10 mouse cellular contexts compared by ENCODE assay signal in genomic region chr12:100228041-100228725, GRCm38 (mm10). TPM values are rescaled to one million over a fixed set of nuclear protein-coding genes. Genes with fewer than 3 reads are reported as not detected.
DNase-seq lines count a peak whose midpoint lies in the region; ATAC-seq and TF ChIP-seq lines count a peak whose summit lies in the region.
"Had no signal": no experiment of that assay in that cellular context is flagged by ENCODE, and none has a peak within 500 bp of the region (broad histone marks: within the 10 kb centered on the region; RNA-seq: fewer than 3 reads in every experiment).

No protein-coding gene starts in this region.

- TF ChIP-seq CTCF in lung, adult 2 months (IDR thresholded peaks at IDR 0.05; ENCODE audit: insufficient read depth, low read length): no peak

- peaks cover 36% of the 10 kb centered on the region for H3K4me1 ChIP-seq in forebrain, embryonic 12.5 days
- peaks cover 37% of the 10 kb centered on the region for H3K4me1 ChIP-seq in midbrain, embryonic 12.5 days
- H3K4me1 ChIP-seq in lung, adult 2 months (ENCODE audit: control insufficient read depth, insufficient read depth, low read length): no peaks in the 10 kb centered on the region

- no peaks in the 10 kb centered on the region for H3K36me3 ChIP-seq in forebrain, embryonic 12.5 days (replicated peaks)
- no peaks in the 10 kb centered on the region for H3K36me3 ChIP-seq in midbrain, embryonic 12.5 days

- H3K9ac ChIP-seq in forebrain, embryonic 12.5 days: no peak overlapping the region
- peak overlapping the region; percentile 37; the same call in 1 of the 2 replicates for H3K9ac ChIP-seq in midbrain, embryonic 12.5 days (replicated peaks)

- no peak overlapping the region for H3K4me2 ChIP-seq in forebrain, embryonic 12.5 days
- no peak overlapping the region for H3K4me2 ChIP-seq in midbrain, embryonic 12.5 days (replicated peaks)

- 31% methylated on average over 11 of the region's 11 CpGs for WGBS in forebrain, embryonic 12.5 days
- 32% methylated on average over 11 of the region's 11 CpGs for WGBS in midbrain, embryonic 12.5 days
- 57% methylated on average over 11 of the region's 11 CpGs for WGBS in lung, adult 2 months

- ATAC-seq in forebrain, embryonic 12.5 days (ENCODE audit: low FRiP score): peak; percentile 66; the same call in 1 of the 2 replicates
- ATAC-seq in midbrain, embryonic 12.5 days (ENCODE audit: low FRiP score, low read depth): peak; percentile 72

- no peaks in the 10 kb centered on the region for H3K27me3 ChIP-seq in forebrain, embryonic 12.5 days
- no peaks in the 10 kb centered on the region for H3K27me3 ChIP-seq in midbrain, embryonic 12.5 days

- DNase-seq in left cerebral cortex, postnatal 14 days (ENCODE audit: low spot score in 2 of 2): peak; percentile 65 to 76
- no peak for DNase-seq in left cerebral cortex, postnatal 10 days (ENCODE audit: extremely low spot score in 1 of 2, low spot score in 2 of 2)
- peak; percentile 79 for DNase-seq in thymus, postnatal 0 days (ENCODE audit: low spot score)
- DNase-seq in cerebellum, postnatal 14 days: no peak
- DNase-seq in adrenal gland, adult (ENCODE audit: inconsistent age in 2 of 2, low spot score in 1 of 2): no peak
- no peak for DNase-seq in lung, adult 2 months
- DNase-seq: gastrocnemius, postnatal 25 days had no signal

- intact Hi-C loops in left cerebral cortex, postnatal 14 days (cut with DNase I): no loop called here
- intact Hi-C loops in left cerebral cortex, postnatal 10 days (cut with DNase I): no loop called here

- H3K9me3 ChIP-seq in forebrain, embryonic 12.5 days: no peaks in the 10 kb centered on the region
- H3K9me3 ChIP-seq in midbrain, embryonic 12.5 days: no peaks in the 10 kb centered on the region

- H3K27ac ChIP-seq in forebrain, embryonic 12.5 days: peak overlapping the region; percentile 71
- H3K27ac ChIP-seq in midbrain, embryonic 12.5 days (replicated peaks): peak overlapping the region; percentile 61

- no peak for TF ChIP-seq POLR2A in lung, adult 2 months (IDR thresholded peaks at IDR 0.05; ENCODE audit: borderline replicate concordance, extremely low read depth, low read depth, low read length)

- H3K4me3 ChIP-seq in forebrain, embryonic 12.5 days (replicated peaks): no peak overlapping the region
- no peak overlapping the region for H3K4me3 ChIP-seq in midbrain, embryonic 12.5 days
- no peak overlapping the region for H3K4me3 ChIP-seq in lung, adult 2 months (replicated peaks; ENCODE audit: extremely low read depth, low read depth, low read length)
- H3K4me3 ChIP-seq: megakaryocyte, embryonic 14.5 days had no signal

RNA-seq across cellular contexts. Expression of gene Calm1, which starts 28.9 kb away (rescaled TPM):
- 1,000 to 10,000 TPM; 2,240 to 2,371 TPM for total RNA-seq in left cerebral cortex, postnatal 14 days (2021)
- 1,000 to 10,000 TPM; 2,169 to 2,321 TPM for total RNA-seq in left cerebral cortex, postnatal 10 days (2021)
- 1,646 and 1,801 TPM in 2 replicates for polyA plus RNA-seq in forebrain, embryonic 12.5 days (2016; fragmentation: Nextera tagmentation; extraction: Ambion mirVana)
- polyA plus RNA-seq in midbrain, embryonic 12.5 days (2016; fragmentation: Nextera tagmentation; extraction: Ambion mirVana): 1,734 and 1,740 TPM in 2 replicates
- 1,636 and 1,740 TPM in 2 replicates for polyA plus RNA-seq in thymus, postnatal 0 days (2015; fragmentation: Nextera tagmentation; extraction: Ambion mirVana)
- polyA plus RNA-seq in lung, adult 2 months (2012; rRNA removed): 399 and 586 TPM in 2 replicates

Comparison
In these comparisons a context has a peak if more than half of its experiments do, and no peak if none do; other contexts are left out.
1. DNase-seq: peak in left cerebral cortex, postnatal 14 days (2 of 2) and thymus, postnatal 0 days (single experiment); none in left cerebral cortex, postnatal 10 days (0 of 2), cerebellum, postnatal 14 days (0 of 2), adrenal gland, adult (0 of 2) and lung, adult 2 months (single experiment).